Mouse (Mus musculus): Measurements from ENCODE around the gene Sync.

- no peak for TF ChIP-seq CTCF (IDR thresholded peaks at IDR 0.05)
- TF ChIP-seq EP300 (IDR thresholded peaks at IDR 0.05; ENCODE audit: insufficient read depth, low read depth, low read length): no peak
- no peak for TF ChIP-seq POLR2A (IDR thresholded peaks at IDR 0.05; ENCODE audit: insufficient read depth, low read depth, low read length)
These were observed 39.1 kb upstream of the Sync start for GRCm38 (mm10) chr4:129248243-129248767.

Data from heart, adult 2 months (tissue).